Mouse (Mus musculus): ENCODE measurements at regions not wholly inside any gene's neighbourhood (a gene's known extent, or its start where the extent isn't known, plus 50 kb on each side); places are given as distances from the start of the nearest gene placed in this dataset.

- TF ChIP-seq POLR2A (IDR thresholded peaks at IDR 0.05; ENCODE audit: low read depth, low read length), result no peak
- no peak for TF ChIP-seq CTCF (IDR thresholded peaks at IDR 0.05; ENCODE audit: borderline replicate concordance, insufficient read depth, low read length)
These were observed 157.5 kb upstream of the Rpl34 start for GRCm38 (mm10) chr3:130887540-130888312.

Data from embryonic fibroblast, embryonic 13.5 days (primary cell).